In the genomic region with DNA sequence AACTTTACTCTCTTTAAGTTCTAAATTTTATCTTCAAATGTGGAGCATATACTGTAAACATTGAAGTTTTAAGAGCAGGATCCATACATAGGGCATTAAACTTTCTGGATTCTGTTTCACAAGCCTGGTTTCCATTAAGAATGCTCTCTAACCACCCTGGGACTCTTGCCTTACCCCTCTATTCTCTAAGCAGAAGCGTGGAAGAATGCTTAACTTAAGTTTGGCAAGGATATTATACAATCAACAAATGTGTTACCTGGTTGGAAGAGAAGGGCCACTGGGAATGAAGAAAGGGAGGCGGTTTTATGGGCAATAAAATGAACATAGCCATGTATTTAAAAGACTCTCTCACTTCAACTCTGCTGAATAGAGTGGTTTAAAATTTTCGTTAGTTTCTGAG, we compare ENCODE assay signal across 31 mouse cellular contexts.
"Had no signal": no experiment of that assay in that cellular context is flagged by ENCODE, and none has a peak within 500 bp of the region (broad histone marks: within the 10 kb centered on the region; RNA-seq: fewer than 3 reads in every experiment).

No protein-coding gene starts in this region.

- H3K9me3 ChIP-seq: limb, embryonic 12.5 days; limb, embryonic 15.5 days; liver, embryonic 12.5 days; liver, embryonic 13.5 days; liver, embryonic 15.5 days; lung, embryonic 15.5 days; midbrain, embryonic 10.5 days; midbrain, embryonic 12.5 days; midbrain, embryonic 13.5 days; midbrain, embryonic 15.5 days; neural tube, embryonic 12.5 days; neural tube, embryonic 13.5 days had no signal

- ATAC-seq: liver, embryonic 12.5 days; liver, postnatal 0 days; lung, postnatal 0 days; midbrain, embryonic 13.5 days; midbrain, embryonic 15.5 days; midbrain, embryonic 16.5 days had no signal

- H3K4me2 ChIP-seq: limb, embryonic 12.5 days; limb, embryonic 15.5 days; liver, embryonic 11.5 days; liver, embryonic 12.5 days; liver, embryonic 13.5 days; liver, embryonic 15.5 days; lung, embryonic 14.5 days; lung, embryonic 15.5 days; midbrain, embryonic 12.5 days; midbrain, embryonic 13.5 days; midbrain, embryonic 15.5 days; neural tube, embryonic 12.5 days; neural tube, embryonic 13.5 days had no signal

- DNase-seq: left cerebral cortex, postnatal 4 days; liver; liver, embryonic 13.5 days; liver, postnatal 0 days; lung, adult 18-20 months; lung, adult 2 months; lung, embryonic 14.5 days; lung, postnatal 10 days; lung, postnatal 14 days; lung, postnatal 36 days; lung, postnatal 4 days; midbrain, embryonic 14.5 days had no signal

- H3K27me3 ChIP-seq: limb, embryonic 12.5 days; limb, embryonic 15.5 days; liver, embryonic 12.5 days; liver, embryonic 13.5 days; liver, embryonic 15.5 days; lung, embryonic 15.5 days; megakaryocyte, embryonic 14.5 days; midbrain, embryonic 12.5 days; midbrain, embryonic 13.5 days; midbrain, embryonic 15.5 days; neural tube, embryonic 12.5 days; neural tube, embryonic 13.5 days had no signal

- H3K27ac ChIP-seq: left cerebral cortex, adult 2 months; limb, embryonic 12.5 days; limb, embryonic 15.5 days; liver, embryonic 12.5 days; liver, embryonic 13.5 days; liver, embryonic 14.5 days; liver, embryonic 15.5 days; lung, embryonic 15.5 days; macrophage; midbrain, embryonic 10.5 days; midbrain, embryonic 12.5 days; midbrain, embryonic 13.5 days; midbrain, embryonic 15.5 days; neural tube, embryonic 12.5 days; neural tube, embryonic 13.5 days had no signal

- H3K36me3 ChIP-seq: limb, embryonic 12.5 days; limb, embryonic 15.5 days; liver, embryonic 12.5 days; liver, embryonic 13.5 days; liver, embryonic 15.5 days; lung, embryonic 15.5 days; midbrain, embryonic 10.5 days; midbrain, embryonic 12.5 days; midbrain, embryonic 13.5 days; midbrain, embryonic 15.5 days; neural tube, embryonic 12.5 days; neural tube, embryonic 13.5 days had no signal

- H3K4me3 ChIP-seq: left cerebral cortex, adult 2 months; limb, embryonic 12.5 days; limb, embryonic 15.5 days; liver, embryonic 12.5 days; liver, embryonic 13.5 days; liver, embryonic 15.5 days; lung, embryonic 15.5 days; megakaryocyte, embryonic 14.5 days; midbrain, embryonic 10.5 days; midbrain, embryonic 12.5 days; midbrain, embryonic 13.5 days; midbrain, embryonic 15.5 days; myocyte; neural tube, embryonic 12.5 days; neural tube, embryonic 13.5 days had no signal

- H3K9ac ChIP-seq: limb, embryonic 12.5 days; limb, embryonic 15.5 days; liver, embryonic 12.5 days; liver, embryonic 13.5 days; liver, embryonic 14.5 days; liver, embryonic 15.5 days; liver, postnatal 0 days; lung, embryonic 14.5 days; lung, embryonic 15.5 days; midbrain, embryonic 12.5 days; midbrain, embryonic 13.5 days; midbrain, embryonic 15.5 days; neural tube, embryonic 12.5 days; neural tube, embryonic 13.5 days had no signal

- H3K4me1 ChIP-seq: limb, embryonic 12.5 days; limb, embryonic 15.5 days; liver, embryonic 12.5 days; liver, embryonic 13.5 days; liver, embryonic 15.5 days; lung, embryonic 15.5 days; megakaryocyte, embryonic 14.5 days; midbrain, embryonic 10.5 days; midbrain, embryonic 12.5 days; midbrain, embryonic 13.5 days; midbrain, embryonic 15.5 days; neural tube, embryonic 12.5 days; neural tube, embryonic 13.5 days had no signal
